Mouse (Mus musculus) urinary bladder, adult 18-20 months (tissue): ENCODE results near the gene Ssxb2.
"Not testable (repeated sequence)": the region's sequence is repeated elsewhere in the genome, so short reads cannot be mapped to it uniquely, and the experiment has no call there.

Experiments
- DNase-seq, 2 experiments: peaks; one replicate each; pipeline ENCODE4 v3.0.0; 2022; ENCODE audit warnings: low spot score in 2 of 2, mixed read lengths in 2 of 2

The Ssxb2 gene

DNA sequence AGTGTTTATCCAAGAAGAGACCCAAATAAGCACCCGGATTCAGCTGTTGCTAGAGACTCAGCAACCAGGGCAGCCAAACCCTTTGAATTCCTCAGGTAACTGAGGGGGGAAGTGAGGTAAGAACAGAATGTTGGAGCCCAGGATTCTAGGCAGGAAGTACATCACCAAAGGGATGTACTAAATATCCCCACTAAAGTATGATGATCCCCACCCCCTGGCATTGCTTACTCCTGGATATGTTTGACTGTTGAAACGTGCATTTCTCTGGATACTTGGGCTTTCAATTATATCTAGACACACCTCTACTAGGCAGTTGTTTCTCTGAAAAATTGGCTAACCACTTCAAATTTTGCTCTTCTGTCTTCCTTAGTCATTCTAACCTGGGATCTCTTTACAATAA, at the start of gene Ssxb2:
Gene Ssxb2 (minus strand): TSS at position 101 of the 400 bp plus-strand sequence.
- not testable (repeated sequence) for DNase-seq

DNA sequence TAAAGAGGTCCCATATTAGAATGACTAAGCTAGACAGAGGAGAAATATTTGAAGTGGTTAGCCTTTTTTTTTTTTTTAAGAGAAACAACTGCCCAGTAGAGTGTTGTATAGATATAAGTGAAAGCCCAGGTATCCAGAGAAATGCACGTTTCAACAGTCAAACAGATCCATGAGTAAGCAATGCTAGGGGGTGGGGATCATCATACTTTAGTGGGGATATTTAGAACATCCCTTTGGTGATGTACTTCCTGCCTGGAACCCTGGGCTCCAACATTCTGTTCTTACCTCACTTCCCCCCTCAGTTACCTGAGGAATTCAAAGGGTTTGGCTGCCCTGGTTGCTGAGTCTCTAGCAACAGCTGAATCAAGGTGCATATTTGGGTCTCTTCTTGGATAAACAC, 48.5 kb downstream of the Ssxb2 start, which contains the start of gene Ssxb1:
Gene Ssxb1 (plus strand): TSS at position 301 of the 400 bp plus-strand sequence.
- not testable (repeated sequence) for DNase-seq
